Mouse (Mus musculus) lung, embryonic 14.5 days (tissue): ENCODE measurements around the gene Abca16. TPM values are rescaled to one million over a fixed set of nuclear protein-coding genes. Genes with fewer than 3 reads are reported as not detected.

Source experiments
- ATAC-seq: fragments of 200-750 bp; cut with Nextera tagmentation; 2 replicates; pipeline ENCODE4 v1.8.0; 2017; ENCODE audit warnings: mild to moderate bottlenecking, moderate TSS enrichment, moderate library complexity; ENCODE audit not compliant: insufficient read depth
- DNase-seq: peaks from one replicate; pipeline ENCODE4 v3.0.0-alpha.2; 2015
- H3K27ac ChIP-seq: fragments of 300-500 bp; sonication (generic); 2 replicates; pipeline ENCODE4 v1.5.1; 2014; ENCODE audit warnings: low read depth, mild to moderate bottlenecking, moderate library complexity
- H3K27me3 ChIP-seq: fragments of 300-500 bp; sonication (generic); 2 replicates; pipeline ENCODE4 v1.6.1; 2014; ENCODE audit warnings: low read length, control low read depth; ENCODE audit not compliant: insufficient read depth
- H3K36me3 ChIP-seq: fragments of 300-500 bp; sonication (generic); 2 replicates; pipeline ENCODE4 v1.6.1; 2014; ENCODE audit warnings: control low read depth; ENCODE audit not compliant: insufficient read depth
- H3K4me1 ChIP-seq: fragments of 300-500 bp; sonication (generic); 2 replicates; pipeline ENCODE4 v1.6.1; 2014; ENCODE audit warnings: antibody characterized with exemption, control low read depth; ENCODE audit not compliant: insufficient read depth
- H3K4me2 ChIP-seq: fragments of 300-500 bp; sonication (generic); 2 replicates; pipeline ENCODE4 v1.6.1; 2014; ENCODE audit warnings: mild to moderate bottlenecking
- H3K4me3 ChIP-seq: fragments of 300-500 bp; sonication (generic); 2 replicates; pipeline ENCODE4 v1.5.1; 2014; ENCODE audit warnings: low read depth, low read length
- H3K9ac ChIP-seq: fragments of 300-500 bp; sonication (generic); 2 replicates; pipeline ENCODE4 v1.6.1; 2014
- H3K9me3 ChIP-seq: fragments of 300-500 bp; sonication (generic); 2 replicates; pipeline ENCODE4 v1.6.1; 2016; ENCODE audit warnings: low read depth, low read length, control low read depth
- CTCF ChIP-seq: IDR thresholded peaks from 2 replicates; pipeline ENCODE4 v1.5.1; 2016; ENCODE audit warnings: antibody characterized with exemption, low read depth
- WGBS: fragments of 180-500 bp; shearing (Covaris S2); extraction: QIAGEN DNeasy Blood & Tissue Kit; methylation state at CpG from one replicate; pipeline ENCODE4 v1.1.7; 2014; 5-methylcytosine and 5-hydroxymethylcytosine counted together
- polyA plus RNA-seq: library from polyadenylated mRNA; unstranded; fragments of >200 nt; fragmentation: Nextera tagmentation; extraction: Ambion mirVana; gene quantifications from 2 replicates; pipeline ENCODE4 v1.2.1, GENCODE M21; 2014

Abca16 gene
- not detected in 2 replicates for polyA plus RNA-seq

- peak; percentile 1 for DNase-seq
- no peak within 1 kb of the TSS for H3K4me3 ChIP-seq
- no peaks in the 10 kb centered on the region for H3K9me3 ChIP-seq
- H3K4me2 ChIP-seq: no peak within 1 kb of the TSS
- H3K4me1 ChIP-seq: no peaks in the 10 kb centered on the region
- no peaks in the 10 kb centered on the region for H3K36me3 ChIP-seq
- H3K27me3 ChIP-seq: no peaks in the 10 kb centered on the region
- no peak for TF ChIP-seq CTCF
- no peak within 1 kb of the TSS for H3K9ac ChIP-seq
- 69% methylated on average over 10 of the region's 10 CpGs for WGBS
- ATAC-seq: no peak
- H3K27ac ChIP-seq: no peak within 1 kb of the TSS
These were observed at the start of gene Abca16 for GRCm38 (mm10) chr7:120409447-120409846. TSS of gene Abca16 (plus strand) at chr7:120409647.

- Histone ChIP-seq H3K4me1 (no peaks in the 10 kb centered on the region), H3K27me3 (no peaks in the 10 kb centered on the region), H3K27ac (no peak overlapping the region), H3K4me2 (no peak overlapping the region), H3K9ac (no peak overlapping the region), H3K9me3 (no peaks in the 10 kb centered on the region), H3K36me3 (no peaks in the 10 kb centered on the region), H3K4me3 (no peak overlapping the region)
- WGBS: 39% methylated on average over 13 of the region's 13 CpGs
- no peak for TF ChIP-seq CTCF
- peak; percentile 26 for DNase-seq
- no peak for ATAC-seq
These were observed 48.3 kb upstream of the Abca16 start for GRCm38 (mm10) chr7:120361159-120361558.

- Histone ChIP-seq H3K9me3 (no peaks in the 10 kb centered on the region), H3K27me3 (no peaks in the 10 kb centered on the region), H3K4me1 (no peaks in the 10 kb centered on the region), H3K9ac (no peak overlapping the region), H3K4me3 (no peak overlapping the region), H3K27ac (no peak overlapping the region), H3K4me2 (no peak overlapping the region), H3K36me3 (no peaks in the 10 kb centered on the region)
- TF ChIP-seq CTCF: no peak
- DNase-seq (no peak), ATAC-seq (no peak)
- 72% methylated on average over 1 of the region's 1 CpGs for WGBS
These were observed 2.9 kb downstream of the Abca16 start for GRCm38 (mm10) chr7:120412391-120412790.

- WGBS: 19% methylated on average over 3 of the region's 3 CpGs
- Histone ChIP-seq H3K4me3 (no peak overlapping the region), H3K4me1 (no peaks in the 10 kb centered on the region), H3K36me3 (no peaks in the 10 kb centered on the region), H3K4me2 (no peak overlapping the region), H3K9me3 (no peaks in the 10 kb centered on the region), H3K9ac (no peak overlapping the region), H3K27ac (no peak overlapping the region), H3K27me3 (no peaks in the 10 kb centered on the region)
- no peak for TF ChIP-seq CTCF
- ATAC-seq: 0 out of 2 replicates have a peak, but pooled peaks have one; percentile 56
- peak; percentile 74 for DNase-seq
These were observed 17.2 kb downstream of the Abca16 start for GRCm38 (mm10) chr7:120426625-120427024.

- ATAC-seq: no peak
- Histone ChIP-seq H3K4me3 (no peak overlapping the region), H3K27ac (no peak overlapping the region), H3K4me1 (no peaks in the 10 kb centered on the region), H3K9ac (no peak overlapping the region), H3K4me2 (no peak overlapping the region), H3K27me3 (no peaks in the 10 kb centered on the region), H3K9me3 (no peaks in the 10 kb centered on the region), H3K36me3 (no peaks in the 10 kb centered on the region)
- no peak for TF ChIP-seq CTCF
- no peak for DNase-seq
These were observed 22.0 kb downstream of the Abca16 start for GRCm38 (mm10) chr7:120431464-120431863.

- H3K36me3 ChIP-seq: no peaks in the 10 kb centered on the region
- no peaks in the 10 kb centered on the region for H3K9me3 ChIP-seq
- peak; percentile 73; the same call in 1 of the 2 replicates for ATAC-seq
- DNase-seq: peak; percentile 26
- 8% methylated on average over 26 of the region's 31 CpGs for WGBS
- H3K4me3 ChIP-seq: peak overlapping the region; percentile 31
- TF ChIP-seq CTCF: no peak
- H3K27me3 ChIP-seq: no peaks in the 10 kb centered on the region
- no peaks in the 10 kb centered on the region for H3K4me1 ChIP-seq
- no peak overlapping the region for H3K27ac ChIP-seq
- H3K4me2 ChIP-seq: peak overlapping the region; percentile 71
- H3K9ac ChIP-seq: peak overlapping the region; percentile 38; the same call in 1 of the 2 replicates
These were observed 94.6 kb downstream of the Abca16 start for GRCm38 (mm10) chr7:120503891-120504662.

- DNase-seq (no peak), ATAC-seq (no peak)
- no peaks in the 10 kb centered on the region for H3K4me1 ChIP-seq
- H3K27me3 ChIP-seq: no peaks in the 10 kb centered on the region
- H3K9ac ChIP-seq: peak overlapping the region; percentile 38; the same call in 1 of the 2 replicates
- no peaks in the 10 kb centered on the region for H3K36me3 ChIP-seq
- no peak for TF ChIP-seq CTCF
- H3K4me3 ChIP-seq: peak overlapping the region; percentile 31
- WGBS: 12% methylated on average over 5 of the region's 5 CpGs
- H3K27ac ChIP-seq: no peak overlapping the region
- no peaks in the 10 kb centered on the region for H3K9me3 ChIP-seq
- H3K4me2 ChIP-seq: peak overlapping the region; percentile 71
These were observed 95.2 kb downstream of the Abca16 start for GRCm38 (mm10) chr7:120504663-120504979.
